Mouse (Mus musculus) hindbrain, embryonic 12.5 days (tissue): Measurements from ENCODE around the gene Spg11. TPM values are rescaled to one million over a fixed set of nuclear protein-coding genes. Genes with fewer than 3 reads are reported as not detected.
"Not testable (repeated sequence)": the region's sequence is repeated elsewhere in the genome, so short reads cannot be mapped to it uniquely, and the experiment has no call there.

ENCODE experiments used
- ATAC-seq: fragments of 200-750 bp; cut with Nextera tagmentation; 2 replicates; pipeline ENCODE4 v1.8.0; 2017; ENCODE audit warnings: moderate TSS enrichment; ENCODE audit not compliant: low FRiP score
- H3K27ac ChIP-seq: fragments of 300-500 bp; sonication (generic); 2 replicates; pipeline ENCODE4 v1.5.1; 2016; ENCODE audit warnings: mild to moderate bottlenecking
- H3K27me3 ChIP-seq: fragments of 300-500 bp; sonication (generic); 2 replicates; pipeline ENCODE4 v1.6.1; 2016; ENCODE audit warnings: mild to moderate bottlenecking
- H3K36me3 ChIP-seq: fragments of 300-500 bp; sonication (generic); 2 replicates; pipeline ENCODE4 v1.6.1; 2016; ENCODE audit warnings: mild to moderate bottlenecking
- H3K4me1 ChIP-seq: fragments of 300-500 bp; sonication (generic); 2 replicates; pipeline ENCODE4 v1.6.1; 2016
- H3K4me2 ChIP-seq: fragments of 300-500 bp; sonication (generic); replicated peaks from 2 replicates; pipeline ENCODE4 v1.6.1; 2016; ENCODE audit warnings: mild to moderate bottlenecking
- H3K4me3 ChIP-seq: fragments of 300-500 bp; sonication (generic); 2 replicates; pipeline ENCODE4 v1.5.1; 2016; ENCODE audit warnings: mild to moderate bottlenecking
- H3K9ac ChIP-seq: fragments of 300-500 bp; sonication (generic); 2 replicates; pipeline ENCODE4 v1.6.1; 2016; ENCODE audit warnings: mild to moderate bottlenecking, moderate library complexity
- H3K9me3 ChIP-seq: fragments of 300-500 bp; sonication (generic); replicated peaks from 2 replicates; pipeline ENCODE4 v1.6.1; 2016; ENCODE audit warnings: mild to moderate bottlenecking
- WGBS: fragments of 180-500 bp; shearing (Covaris S2); methylation state at CpG from one replicate; pipeline ENCODE4 v1.1.7; 2016; 5-methylcytosine and 5-hydroxymethylcytosine counted together
- polyA plus RNA-seq: library from polyadenylated mRNA; unstranded; fragments of >200 nt; fragmentation: Nextera tagmentation; extraction: Ambion mirVana; gene quantifications from 2 replicates; pipeline ENCODE4 v1.2.1, GENCODE M21; 2016

The Spg11 gene
- polyA plus RNA-seq, 1 experiment from 2014 or later: 13.6 TPM

GRCm38 (mm10) chr2:122097686-122098085 lies 20.5 kb downstream of the Spg11 start:
- H3K9ac ChIP-seq, H3K27me3 ChIP-seq, H3K4me2 ChIP-seq, H3K4me3 ChIP-seq, ATAC-seq, H3K4me1 ChIP-seq, H3K9me3 ChIP-seq, H3K27ac ChIP-seq: not testable (repeated sequence)
- H3K36me3 ChIP-seq: peaks cover 77% of the 10 kb centered on the region
- WGBS: 81% methylated on average over 5 of the region's 5 CpGs

- Histone ChIP-seq H3K36me3 (peaks cover 83% of the 10 kb centered on the region), H3K9me3 (no peaks in the 10 kb centered on the region), H3K4me1 (no peaks in the 10 kb centered on the region), H3K27me3 (no peaks in the 10 kb centered on the region), H3K27ac (no peak overlapping the region), H3K9ac (no peak overlapping the region), H3K4me2 (no peak overlapping the region), H3K4me3 (no peak overlapping the region)
- no peak for ATAC-seq
- 97% methylated on average over 4 of the region's 4 CpGs for WGBS
These were observed 24.3 kb downstream of the Spg11 start for GRCm38 (mm10) chr2:122093844-122094243.

DNA sequence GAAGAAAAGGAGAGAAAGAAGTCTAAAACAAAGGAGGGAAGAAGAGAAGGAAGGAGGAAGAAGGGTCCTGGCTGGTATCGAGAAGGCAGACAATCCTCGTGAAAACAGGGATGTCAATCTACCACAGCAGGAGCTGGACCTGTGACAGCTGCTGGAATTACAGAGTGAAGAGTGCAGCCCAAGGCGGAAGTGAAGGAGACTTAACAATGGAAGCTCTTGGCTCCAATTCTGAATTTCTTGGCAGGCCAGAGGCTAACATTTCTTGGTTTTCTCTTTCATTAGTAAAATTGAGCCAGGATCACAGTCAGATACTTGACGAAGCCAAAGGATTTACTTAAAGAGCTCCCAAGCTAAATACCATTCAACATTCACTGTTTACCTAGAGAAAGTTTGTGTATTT lies 31.7 kb downstream of the Spg11 start:
- WGBS: 84% methylated on average over 4 of the region's 4 CpGs

DNA sequence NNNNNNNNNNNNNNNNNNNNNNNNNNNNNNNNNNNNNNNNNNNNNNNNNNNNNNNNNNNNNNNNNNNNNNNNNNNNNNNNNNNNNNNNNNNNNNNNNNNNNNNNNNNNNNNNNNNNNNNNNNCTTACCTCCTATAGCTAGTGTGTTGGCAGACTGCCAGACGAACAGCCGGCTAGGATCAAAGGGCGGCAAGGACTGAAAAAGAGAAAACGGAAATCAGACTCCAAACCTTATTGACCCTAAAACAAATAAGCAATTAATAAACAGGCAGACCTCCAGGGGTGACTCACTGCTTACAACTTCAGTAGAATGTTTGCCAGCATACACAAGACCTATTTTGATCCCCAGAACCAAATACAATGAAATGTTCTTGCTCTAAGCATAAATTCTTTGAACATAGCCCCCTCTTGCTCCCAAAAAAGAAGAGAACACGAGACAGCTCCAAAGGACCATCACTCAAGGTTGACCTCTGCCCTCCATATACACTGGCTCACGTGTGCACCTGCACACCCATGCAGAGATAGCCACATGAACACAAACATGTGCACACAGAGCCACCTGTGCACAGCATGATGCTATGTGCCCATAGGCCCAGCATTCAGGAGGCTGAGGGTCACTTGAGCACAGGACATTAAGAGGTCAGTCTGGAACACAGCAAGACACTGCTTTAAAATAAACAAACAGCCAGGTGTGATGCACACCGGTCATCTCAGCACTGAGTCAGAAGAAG lies 36.3 kb downstream of the Spg11 start:
- H3K4me3 ChIP-seq: no peak overlapping the region
- no peak overlapping the region for H3K9ac ChIP-seq
- no peak for ATAC-seq
- no peaks in the 10 kb centered on the region for H3K9me3 ChIP-seq
- no peaks in the 10 kb centered on the region for H3K27me3 ChIP-seq
- 59% methylated on average over 7 of the region's 7 CpGs for WGBS
- H3K27ac ChIP-seq: no peak overlapping the region
- peaks cover 2% of the 10 kb centered on the region; the same call in 1 of the 2 replicates for H3K4me1 ChIP-seq
- H3K4me2 ChIP-seq: no peak overlapping the region
- peaks cover 72% of the 10 kb centered on the region for H3K36me3 ChIP-seq

More for the DNA sequence above, 31.7 kb downstream of the Spg11 start:
- Histone ChIP-seq H3K36me3 (peaks cover 73% of the 10 kb centered on the region), H3K4me2 (no peak overlapping the region), H3K27me3 (no peaks in the 10 kb centered on the region), H3K4me1 (peaks cover 1% of the 10 kb centered on the region; the same call in 1 of the 2 replicates), H3K9ac (no peak overlapping the region), H3K27ac (no peak overlapping the region), H3K9me3 (no peaks in the 10 kb centered on the region), H3K4me3 (no peak overlapping the region)
- ATAC-seq: no peak

DNA sequence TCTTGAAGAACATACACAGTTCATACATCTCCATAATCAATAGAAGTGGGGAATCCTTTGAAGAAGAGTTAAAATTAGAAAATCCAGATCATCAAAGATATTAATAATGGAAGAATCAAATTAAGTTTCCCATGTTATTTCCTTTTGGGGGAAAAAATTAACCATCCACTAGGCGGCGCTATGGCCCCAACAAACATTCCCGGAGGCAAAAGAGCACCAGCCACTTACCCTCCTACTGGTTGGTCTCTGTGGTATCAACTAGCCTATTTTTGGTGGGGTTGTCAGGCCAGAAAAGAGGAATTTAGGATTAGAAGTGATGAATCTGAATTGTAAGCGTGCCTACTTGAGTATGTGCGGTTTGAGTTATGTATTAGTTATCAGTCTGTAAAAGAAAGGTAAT lies 48.3 kb downstream of the Spg11 start:
- H3K9me3 ChIP-seq: no peaks in the 10 kb centered on the region
- H3K4me2 ChIP-seq: no peak overlapping the region
- H3K4me1 ChIP-seq: no peaks in the 10 kb centered on the region
- H3K4me3 ChIP-seq: no peak overlapping the region
- H3K27me3 ChIP-seq: no peaks in the 10 kb centered on the region
- no peak overlapping the region for H3K27ac ChIP-seq
- ATAC-seq: no peak
- peaks cover 62% of the 10 kb centered on the region for H3K36me3 ChIP-seq
- H3K9ac ChIP-seq: no peak overlapping the region
- 39% methylated on average over 5 of the region's 5 CpGs for WGBS

- no peak overlapping the region for H3K4me2 ChIP-seq
- 89% methylated on average over 6 of the region's 6 CpGs for WGBS
- no peaks in the 10 kb centered on the region for H3K4me1 ChIP-seq
- no peak overlapping the region for H3K9ac ChIP-seq
- H3K4me3 ChIP-seq: no peak overlapping the region
- H3K27ac ChIP-seq: no peak overlapping the region
- no peaks in the 10 kb centered on the region for H3K9me3 ChIP-seq
- ATAC-seq: no peak
- peaks cover 62% of the 10 kb centered on the region for H3K36me3 ChIP-seq
- H3K27me3 ChIP-seq: no peaks in the 10 kb centered on the region
These were observed 48.9 kb downstream of the Spg11 start for GRCm38 (mm10) chr2:122069144-122069912.

DNA sequence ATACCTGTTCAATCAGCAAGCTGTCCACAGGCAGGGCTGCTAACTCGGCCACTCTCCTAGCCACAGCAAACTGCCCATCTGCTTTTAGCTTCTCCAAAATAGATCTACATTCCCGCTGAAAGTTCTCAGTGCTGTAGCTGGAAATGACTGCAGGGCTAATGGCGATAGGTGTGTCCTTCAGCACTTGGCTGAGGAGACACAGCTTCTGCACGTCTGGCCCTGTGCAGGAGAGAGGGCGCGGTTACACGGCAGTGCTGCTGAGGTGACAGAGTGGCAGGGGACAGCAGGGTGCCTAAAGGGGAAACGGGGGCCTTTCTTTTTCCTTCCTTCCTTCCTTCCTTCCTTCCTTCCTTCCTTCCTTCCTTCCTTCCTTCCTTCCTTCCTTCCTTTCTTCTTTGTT lies 51.9 kb downstream of the Spg11 start:
- Histone ChIP-seq H3K4me2 (no peak overlapping the region), H3K36me3 (peaks cover 59% of the 10 kb centered on the region), H3K27ac (no peak overlapping the region), H3K9ac (no peak overlapping the region), H3K9me3 (no peaks in the 10 kb centered on the region), H3K27me3 (no peaks in the 10 kb centered on the region), H3K4me1 (no peaks in the 10 kb centered on the region), H3K4me3 (no peak overlapping the region)
- 84% methylated on average over 8 of the region's 8 CpGs for WGBS
- no peak for ATAC-seq

- H3K36me3 ChIP-seq: peaks cover 57% of the 10 kb centered on the region
- H3K9ac ChIP-seq: no peak overlapping the region
- no peak overlapping the region for H3K27ac ChIP-seq
- no peak overlapping the region for H3K4me3 ChIP-seq
- H3K9me3 ChIP-seq: no peaks in the 10 kb centered on the region
- H3K4me2 ChIP-seq: no peak overlapping the region
- no peaks in the 10 kb centered on the region for H3K4me1 ChIP-seq
- 52% methylated on average over 14 of the region's 14 CpGs for WGBS
- ATAC-seq: no peak
- H3K27me3 ChIP-seq: no peaks in the 10 kb centered on the region
These were observed 52.8 kb downstream of the Spg11 start for GRCm38 (mm10) chr2:122065200-122065969.

DNA sequence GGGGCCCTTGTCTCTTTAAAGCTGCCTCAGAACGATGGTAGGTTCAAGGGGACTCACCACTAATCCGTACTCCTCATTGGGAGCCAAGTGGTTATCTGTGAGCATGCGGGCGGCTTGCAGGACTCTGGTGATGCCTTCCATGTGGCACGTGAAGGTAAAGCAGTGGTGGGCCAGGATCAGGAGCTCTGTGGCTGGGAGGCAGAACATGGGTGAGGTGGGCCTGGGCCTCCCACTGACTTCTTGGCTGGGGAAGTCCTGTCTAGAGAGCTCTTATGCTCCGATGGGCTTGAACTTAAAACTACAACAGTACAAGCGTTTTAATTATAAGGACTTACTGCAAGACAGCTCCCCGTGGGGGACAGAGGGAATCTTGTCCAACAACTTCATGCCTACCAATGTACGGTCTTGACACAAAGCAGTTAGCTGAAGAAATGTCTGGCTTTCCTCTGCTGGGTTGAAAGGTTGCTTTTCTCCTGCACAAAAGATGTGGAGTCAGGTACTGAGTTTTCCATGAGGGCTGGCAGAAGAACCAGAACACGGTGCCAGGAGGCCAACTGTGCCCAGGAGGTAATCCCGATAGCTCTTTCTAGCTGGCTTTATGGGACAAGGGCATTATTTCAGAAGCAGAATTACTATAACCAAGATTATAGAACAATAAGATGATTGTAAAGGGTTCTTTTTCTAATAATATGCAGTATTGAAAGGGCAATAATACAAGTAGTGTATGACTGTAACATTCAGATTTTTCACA lies 58.6 kb downstream of the Spg11 start:
- no peak overlapping the region for H3K4me3 ChIP-seq
- no peaks in the 10 kb centered on the region for H3K9me3 ChIP-seq
- H3K4me1 ChIP-seq: no peaks in the 10 kb centered on the region
- no peak overlapping the region for H3K9ac ChIP-seq
- no peak for ATAC-seq
- H3K36me3 ChIP-seq: peaks cover 49% of the 10 kb centered on the region
- no peak overlapping the region for H3K27ac ChIP-seq
- H3K4me2 ChIP-seq: no peak overlapping the region
- H3K27me3 ChIP-seq: no peaks in the 10 kb centered on the region
- 94% methylated on average over 11 of the region's 11 CpGs for WGBS

- Histone ChIP-seq H3K36me3 (peaks cover 30% of the 10 kb centered on the region), H3K27me3 (no peaks in the 10 kb centered on the region), H3K9me3 (no peaks in the 10 kb centered on the region), H3K4me3 (no peak overlapping the region), H3K9ac (no peak overlapping the region), H3K4me1 (no peaks in the 10 kb centered on the region), H3K27ac (no peak overlapping the region), H3K4me2 (no peak overlapping the region)
- ATAC-seq: no peak
These were observed 74.3 kb downstream of the Spg11 start for GRCm38 (mm10) chr2:122043926-122044325.

DNA sequence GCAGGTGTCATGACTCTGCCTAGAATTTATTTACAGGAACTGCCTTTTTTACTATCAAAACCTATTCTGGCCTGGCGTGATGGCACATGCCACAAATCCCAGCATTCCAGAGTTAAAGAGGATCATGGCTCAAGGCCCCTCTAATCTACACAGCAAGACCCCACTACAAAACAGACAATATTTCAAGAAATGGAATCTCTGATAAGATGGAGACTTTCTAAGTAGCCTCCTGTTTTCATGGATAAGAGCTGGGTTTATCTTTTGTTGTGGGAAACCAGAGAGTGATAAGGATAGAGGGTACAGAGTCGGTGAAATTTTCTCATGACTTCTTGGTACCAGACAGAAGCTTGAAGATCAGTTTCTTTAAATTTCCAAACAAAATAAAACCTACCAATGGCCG lies 82.1 kb downstream of the Spg11 start:
- Histone ChIP-seq H3K9ac (no peak overlapping the region), H3K27ac (no peak overlapping the region), H3K4me1 (no peaks in the 10 kb centered on the region), H3K4me3 (no peak overlapping the region), H3K9me3 (no peaks in the 10 kb centered on the region), H3K36me3 (no peaks in the 10 kb centered on the region), H3K27me3 (no peaks in the 10 kb centered on the region), H3K4me2 (no peak overlapping the region)
- WGBS: 95% methylated on average over 3 of the region's 3 CpGs
- no peak for ATAC-seq

DNA sequence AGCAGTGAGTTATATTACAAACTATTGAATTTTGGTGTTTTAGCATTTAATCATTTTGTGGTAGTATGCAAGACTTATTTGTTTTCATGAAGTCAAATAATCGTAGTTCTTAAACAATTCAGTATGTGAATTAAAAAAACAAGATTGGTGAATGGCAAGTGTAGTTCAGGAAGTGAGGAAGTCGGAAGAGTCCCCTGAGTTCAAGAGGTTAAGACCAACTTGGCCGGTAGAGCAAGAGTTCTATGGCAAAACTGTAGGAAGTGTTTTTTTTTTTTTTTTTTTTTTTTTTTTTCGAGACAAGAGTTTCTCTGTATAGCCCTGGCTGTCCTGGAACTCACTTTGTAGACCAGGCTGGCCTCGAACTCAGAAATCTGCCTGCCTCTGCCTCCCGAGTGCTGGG lies 86.2 kb downstream of the Spg11 start:
- H3K9ac ChIP-seq: no peak overlapping the region
- H3K27me3 ChIP-seq: no peaks in the 10 kb centered on the region
- H3K27ac ChIP-seq: no peak overlapping the region
- no peaks in the 10 kb centered on the region for H3K9me3 ChIP-seq
- WGBS: 82% methylated on average over 5 of the region's 6 CpGs
- H3K4me3 ChIP-seq: no peak overlapping the region
- no peak for ATAC-seq
- H3K36me3 ChIP-seq: no peaks in the 10 kb centered on the region
- no peak overlapping the region for H3K4me2 ChIP-seq
- peaks cover 16% of the 10 kb centered on the region for H3K4me1 ChIP-seq
